Mouse (Mus musculus) midbrain, embryonic 11.5 days (tissue): ENCODE data around the gene Itga8. TPM values are rescaled to one million over a fixed set of nuclear protein-coding genes. Genes with fewer than 3 reads are reported as not detected.
A peak's percentile ranks its signal among the peaks of the same experiment; 100 is the strongest.

Experiments used
- ATAC-seq: fragments of 200-750 bp; cut with Nextera tagmentation; 2 replicates; pipeline ENCODE4 v1.8.0; 2017; ENCODE audit warnings: moderate TSS enrichment, moderate library complexity; ENCODE audit not compliant: low FRiP score
- DNase-seq: peaks from one replicate; pipeline ENCODE4 v3.0.0; 2015; ENCODE audit warnings: low spot score; ENCODE audit errors: missing footprints
- H3K27ac ChIP-seq: fragments of 300-500 bp; sonication (generic); 2 replicates; pipeline ENCODE4 v1.5.1; 2014; ENCODE audit warnings: low read depth, low read length
- H3K27me3 ChIP-seq: fragments of 300-500 bp; sonication (generic); 2 replicates; pipeline ENCODE4 v1.6.1; 2014; ENCODE audit warnings: mild to moderate bottlenecking, low read length, moderate library complexity, mixed read lengths; ENCODE audit not compliant: control insufficient read depth, insufficient read depth
- H3K36me3 ChIP-seq: fragments of 300-500 bp; sonication (generic); 2 replicates; pipeline ENCODE4 v1.6.1; 2014; ENCODE audit warnings: mild to moderate bottlenecking, low read length, moderate library complexity, mixed read lengths; ENCODE audit not compliant: control insufficient read depth, insufficient read depth
- H3K4me1 ChIP-seq: fragments of 300-500 bp; sonication (generic); 2 replicates; pipeline ENCODE4 v1.6.1; 2014; ENCODE audit warnings: low read length; ENCODE audit not compliant: control insufficient read depth, insufficient read depth
- H3K4me2 ChIP-seq: fragments of 300-500 bp; sonication (generic); 2 replicates; pipeline ENCODE4 v1.6.1; 2014; ENCODE audit warnings: mild to moderate bottlenecking, moderate library complexity
- H3K4me3 ChIP-seq: fragments of 300-500 bp; sonication (generic); 2 replicates; pipeline ENCODE4 v1.5.1; 2014; ENCODE audit warnings: low read depth, low read length
- H3K9ac ChIP-seq: fragments of 300-500 bp; sonication (generic); 2 replicates; pipeline ENCODE4 v1.6.1; 2014; ENCODE audit warnings: low read length
- H3K9me3 ChIP-seq: fragments of 300-500 bp; sonication (generic); 2 replicates; pipeline ENCODE4 v1.6.1; 2016; ENCODE audit warnings: low read length; ENCODE audit not compliant: control insufficient read depth
- WGBS: fragments of 180-500 bp; shearing (Covaris S2); extraction: QIAGEN DNeasy Blood & Tissue Kit; methylation state at CpG from one replicate; pipeline ENCODE4 v1.1.7; 2014; 5-methylcytosine and 5-hydroxymethylcytosine counted together
- polyA plus RNA-seq: library from polyadenylated mRNA; unstranded; fragments of >200 nt; fragmentation: Nextera tagmentation; extraction: Ambion mirVana; gene quantifications from 2 replicates; pipeline ENCODE4 v1.2.1, GENCODE M21; 2014

The Itga8 gene
- polyA plus RNA-seq, 1 experiment from 2014 or later = 2.9 TPM

GRCm38 (mm10) chr2:12300449-12301228 is 1.1 kb downstream of the Itga8 start:
- H3K4me1 ChIP-seq = no peaks in the 10 kb centered on the region
- H3K9ac ChIP-seq = no peak overlapping the region
- H3K4me2 ChIP-seq = peak overlapping the region; percentile 90
- ATAC-seq (no peak), DNase-seq (peak; percentile 86)
- no peaks in the 10 kb centered on the region for H3K9me3 ChIP-seq
- H3K36me3 ChIP-seq = no peaks in the 10 kb centered on the region
- H3K4me3 ChIP-seq = peak overlapping the region; percentile 50
- H3K27ac ChIP-seq = no peak overlapping the region
- 75% methylated on average over 15 of the region's 15 CpGs for WGBS
- peaks cover 11% of the 10 kb centered on the region for H3K27me3 ChIP-seq

DNA sequence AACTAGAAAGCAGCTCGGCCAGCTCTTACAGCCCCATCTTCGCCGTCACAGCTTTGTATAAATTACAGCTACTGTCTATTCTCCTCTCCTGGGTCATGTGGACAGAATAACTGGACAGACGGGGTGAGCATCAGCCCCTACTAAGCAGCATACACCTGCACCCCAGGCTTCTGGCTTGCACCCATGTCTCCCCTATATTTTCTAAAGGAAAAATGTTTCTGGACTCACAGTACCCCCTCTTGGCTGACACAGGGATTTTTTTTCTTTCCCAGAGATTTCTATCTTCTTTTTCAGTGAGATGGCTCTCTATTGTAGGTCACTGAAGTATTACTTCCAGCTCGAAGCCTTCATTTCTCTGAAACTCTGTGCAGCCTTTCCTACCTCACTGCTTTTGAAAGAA is 4.4 kb downstream of the Itga8 start:
- no peak for DNase-seq
- H3K9me3 ChIP-seq = no peaks in the 10 kb centered on the region
- H3K27ac ChIP-seq = no peak overlapping the region
- H3K4me3 ChIP-seq = no peak overlapping the region
- no peak for ATAC-seq
- H3K36me3 ChIP-seq = no peaks in the 10 kb centered on the region
- WGBS = 77% methylated on average over 5 of the region's 5 CpGs
- no peak overlapping the region for H3K9ac ChIP-seq
- H3K27me3 ChIP-seq = peaks cover 11% of the 10 kb centered on the region
- no peak overlapping the region for H3K4me2 ChIP-seq
- no peaks in the 10 kb centered on the region for H3K4me1 ChIP-seq

- WGBS = 91% methylated on average over 6 of the region's 6 CpGs
- H3K9ac ChIP-seq = no peak overlapping the region
- no peak overlapping the region for H3K4me2 ChIP-seq
- H3K27me3 ChIP-seq = no peaks in the 10 kb centered on the region
- no peak for DNase-seq
- no peak for ATAC-seq
- H3K4me3 ChIP-seq = no peak overlapping the region
- H3K36me3 ChIP-seq = no peaks in the 10 kb centered on the region
- no peaks in the 10 kb centered on the region for H3K4me1 ChIP-seq
- no peak overlapping the region for H3K27ac ChIP-seq
- H3K9me3 ChIP-seq = no peaks in the 10 kb centered on the region
Observed at GRCm38 (mm10) chr2:12295150-12295549, 6.6 kb downstream of the Itga8 start.

DNA sequence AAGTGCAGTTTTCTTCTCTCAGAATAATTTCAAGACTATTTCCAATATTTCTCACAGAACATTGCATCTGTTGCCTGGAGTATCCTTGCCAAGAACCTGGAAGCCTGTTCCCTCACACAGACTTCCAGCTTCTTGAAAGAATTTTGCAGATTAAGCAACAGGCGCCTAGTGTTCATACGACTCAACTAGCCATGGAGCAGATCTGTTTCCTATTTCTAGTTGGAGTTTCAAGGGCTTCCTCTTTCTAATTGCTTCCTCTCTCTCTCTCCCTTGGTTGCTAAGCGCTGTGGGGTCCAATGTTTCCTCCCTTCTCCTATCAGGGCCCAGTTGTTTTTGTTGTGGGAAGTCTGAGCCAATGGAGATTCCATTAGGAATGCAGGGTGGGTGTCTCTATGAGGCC is 7.7 kb downstream of the Itga8 start:
- DNase-seq (peak; percentile 2), ATAC-seq (no peak)
- H3K4me2 ChIP-seq = no peak overlapping the region

GRCm38 (mm10) chr2:12293458-12293857 is 8.3 kb downstream of the Itga8 start:
- ATAC-seq (no peak), DNase-seq (no peak)
- H3K9me3 ChIP-seq = no peaks in the 10 kb centered on the region
- no peaks in the 10 kb centered on the region for H3K4me1 ChIP-seq
- H3K9ac ChIP-seq = no peak overlapping the region
- H3K4me2 ChIP-seq = no peak overlapping the region
- H3K4me3 ChIP-seq = no peak overlapping the region
- WGBS = 66% methylated on average over 8 of the region's 8 CpGs
- H3K27me3 ChIP-seq = no peaks in the 10 kb centered on the region
- H3K36me3 ChIP-seq = no peaks in the 10 kb centered on the region
- H3K27ac ChIP-seq = no peak overlapping the region

More for the DNA sequence above, 7.7 kb downstream of the Itga8 start:
- Histone ChIP-seq H3K9me3 (no peaks in the 10 kb centered on the region), H3K4me1 (no peaks in the 10 kb centered on the region), H3K36me3 (no peaks in the 10 kb centered on the region), H3K4me3 (no peak overlapping the region), H3K27me3 (no peaks in the 10 kb centered on the region), H3K9ac (no peak overlapping the region), H3K27ac (no peak overlapping the region)
- WGBS = 74% methylated on average over 3 of the region's 3 CpGs

DNA sequence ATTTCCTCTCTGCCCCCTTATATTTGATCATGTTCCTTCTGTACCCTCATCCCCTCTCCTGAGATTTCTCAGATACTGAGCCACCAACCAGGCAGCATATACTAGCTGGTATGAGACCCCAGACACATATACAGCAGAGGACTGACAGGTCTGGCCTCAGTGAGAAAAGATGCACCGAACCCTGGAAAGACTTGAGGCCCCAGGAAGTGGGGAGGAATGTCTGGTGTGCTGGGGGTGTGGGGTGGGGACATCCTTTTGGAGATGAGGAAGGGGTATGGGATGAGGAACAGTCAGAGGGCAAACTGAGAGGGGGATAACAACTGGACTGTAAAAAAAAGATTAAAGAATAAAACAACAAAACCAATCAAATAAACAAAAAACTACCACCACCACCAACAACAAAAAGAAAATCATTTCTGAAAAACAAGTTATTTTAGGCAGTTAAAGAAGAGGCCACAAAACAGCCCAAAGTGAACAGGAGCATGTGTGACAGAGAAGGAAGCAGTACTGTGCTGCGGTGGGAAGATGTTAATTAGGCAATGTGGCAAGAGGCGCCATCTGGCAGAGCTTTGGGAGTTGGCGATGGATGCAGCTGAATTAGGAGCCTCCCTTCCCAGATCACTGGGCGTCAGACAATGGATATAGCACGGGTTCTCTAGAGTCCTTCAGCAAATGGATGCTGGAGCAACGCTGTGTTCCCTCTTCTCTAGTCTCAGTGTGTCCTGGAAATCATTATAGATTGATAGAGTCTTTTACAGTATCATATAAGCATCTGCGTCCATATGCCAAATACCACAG is 9.5 kb downstream of the Itga8 start:
- peak; percentile 88 for ATAC-seq
- WGBS = 56% methylated on average over 8 of the region's 8 CpGs
- H3K9me3 ChIP-seq = no peaks in the 10 kb centered on the region
- no peak overlapping the region; the same call in 1 of the 2 replicates for H3K27ac ChIP-seq
- H3K4me2 ChIP-seq = no peak overlapping the region
- no peaks in the 10 kb centered on the region for H3K4me1 ChIP-seq
- no peak overlapping the region for H3K9ac ChIP-seq
- no peaks in the 10 kb centered on the region for H3K27me3 ChIP-seq
- DNase-seq = peak; percentile 83
- H3K36me3 ChIP-seq = no peaks in the 10 kb centered on the region
- H3K4me3 ChIP-seq = no peak overlapping the region

DNA sequence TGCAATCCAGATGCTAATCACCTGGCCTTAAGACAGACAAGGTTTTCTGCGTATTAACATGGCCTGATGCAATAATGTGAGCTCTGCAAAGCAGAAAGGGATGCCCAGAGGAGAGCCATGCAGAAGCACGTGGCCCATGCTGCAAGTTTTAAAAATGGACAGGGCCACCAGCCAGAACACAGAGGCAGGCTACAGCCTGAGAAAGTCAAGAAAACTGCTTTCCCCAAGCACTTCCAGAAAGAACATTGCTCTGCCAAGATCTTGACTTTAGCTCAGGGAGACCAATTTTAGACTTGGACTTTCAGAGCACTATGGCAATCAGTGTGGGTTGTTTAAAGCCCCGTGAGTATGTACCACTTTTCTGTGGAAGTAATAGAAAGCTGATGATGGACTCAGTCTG is 11.5 kb downstream of the Itga8 start:
- Histone ChIP-seq H3K4me1 (no peaks in the 10 kb centered on the region), H3K9ac (no peak overlapping the region), H3K27me3 (no peaks in the 10 kb centered on the region), H3K4me3 (no peak overlapping the region), H3K9me3 (no peaks in the 10 kb centered on the region), H3K27ac (no peak overlapping the region), H3K36me3 (no peaks in the 10 kb centered on the region), H3K4me2 (no peak overlapping the region)
- DNase-seq (peak; percentile 47), ATAC-seq (no peak)
- 94% methylated on average over 3 of the region's 3 CpGs for WGBS

DNA sequence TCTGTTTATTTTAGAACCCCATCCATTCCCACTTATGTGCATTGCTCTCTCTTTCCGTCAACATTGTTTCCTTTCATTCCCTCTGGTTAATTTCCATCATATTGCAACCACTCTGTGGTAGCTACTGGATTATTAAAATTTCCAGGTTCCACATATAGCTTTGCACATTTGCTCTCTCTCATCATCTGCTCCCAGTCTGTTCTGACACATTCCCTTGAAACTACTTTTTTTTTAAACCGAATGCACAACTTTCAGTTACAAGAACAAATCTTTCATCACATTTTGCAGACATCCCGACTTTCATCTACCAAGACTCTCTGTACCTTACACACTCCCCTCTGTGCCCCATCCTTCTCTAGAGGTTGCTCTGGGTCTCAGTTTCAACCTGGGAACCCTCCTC is 13.9 kb downstream of the Itga8 start:
- no peaks in the 10 kb centered on the region for H3K9me3 ChIP-seq
- DNase-seq (no peak), ATAC-seq (no peak)
- H3K4me3 ChIP-seq = no peak overlapping the region
- H3K4me1 ChIP-seq = no peaks in the 10 kb centered on the region
- no peak overlapping the region for H3K9ac ChIP-seq
- 93% methylated on average over 3 of the region's 3 CpGs for WGBS
- H3K4me2 ChIP-seq = no peak overlapping the region
- no peaks in the 10 kb centered on the region for H3K27me3 ChIP-seq
- no peak overlapping the region for H3K27ac ChIP-seq
- no peaks in the 10 kb centered on the region for H3K36me3 ChIP-seq

GRCm38 (mm10) chr2:12280664-12281063 is 21.1 kb downstream of the Itga8 start:
- H3K4me2 ChIP-seq = no peak overlapping the region
- H3K4me3 ChIP-seq = no peak overlapping the region
- no peak overlapping the region for H3K27ac ChIP-seq
- no peak for ATAC-seq
- no peak overlapping the region for H3K9ac ChIP-seq
- no peaks in the 10 kb centered on the region for H3K9me3 ChIP-seq
- no peaks in the 10 kb centered on the region for H3K4me1 ChIP-seq
- H3K27me3 ChIP-seq = no peaks in the 10 kb centered on the region
- DNase-seq = no peak
- WGBS = 80% methylated on average over 1 of the region's 1 CpGs
- H3K36me3 ChIP-seq = no peaks in the 10 kb centered on the region
